ENCODE assay signal across 24 mouse cellular contexts in the genomic region with DNA sequence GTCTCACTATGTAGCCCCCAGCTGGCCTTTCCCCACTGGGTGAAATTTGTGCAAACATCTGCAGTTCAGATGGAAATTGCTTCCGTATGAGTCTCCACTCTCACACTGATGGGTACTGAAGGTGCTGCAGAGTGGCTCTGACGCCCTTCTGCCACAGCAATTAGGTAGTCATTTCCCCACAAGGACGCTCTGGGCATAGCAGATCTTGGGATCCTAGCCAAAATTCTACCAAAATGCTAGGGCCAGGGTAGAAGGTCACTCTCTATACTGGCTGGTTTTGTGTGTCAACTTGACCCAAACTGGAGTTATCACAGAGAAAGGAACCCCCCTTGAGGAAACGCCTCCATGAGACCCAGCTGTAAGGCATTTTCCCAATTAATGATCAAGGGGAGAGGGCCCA. TPM values are rescaled to one million over a fixed set of nuclear protein-coding genes. Genes with fewer than 3 reads are reported as not detected.
"Had no signal": no experiment of that assay in that cellular context is flagged by ENCODE, and none has a peak within 500 bp of the region (broad histone marks: within the 10 kb centered on the region; RNA-seq: fewer than 3 reads in every experiment).

No protein-coding gene starts in this region.

- H3K27me3 ChIP-seq: kidney, embryonic 15.5 days; neural tube, embryonic 15.5 days had no signal

- DNase-seq: kidney, adult 8-10 months; kidney, postnatal 10 days; kidney, postnatal 36 days; layer of hippocampus, postnatal 36 days; liver, postnatal 0 days; lung, embryonic 14.5 days; thymus, adult 18-20 months; thymus, postnatal 4 days had no signal

- H3K4me2 ChIP-seq: kidney, embryonic 15.5 days; liver, embryonic 11.5 days; lung, embryonic 14.5 days; midbrain, embryonic 13.5 days; neural tube, embryonic 12.5 days; neural tube, embryonic 15.5 days had no signal

- H3K4me3 ChIP-seq: kidney, embryonic 15.5 days; left cerebral cortex, adult 2 months; midbrain, embryonic 13.5 days; neural tube, embryonic 12.5 days; neural tube, embryonic 15.5 days had no signal

RNA-seq across cellular contexts. Expression of a gene that starts 10.8 kb away (rescaled TPM):
- total RNA-seq: layer of hippocampus, postnatal 10 days; layer of hippocampus, postnatal 36 days; left cerebral cortex, adult 2 months; left cerebral cortex, postnatal 10 days; left cerebral cortex, postnatal 36 days; megakaryocyte, adult 5-6 weeks; midbrain, postnatal 0 days had no signal
- polyA plus RNA-seq: kidney, embryonic 15.5 days; limb, embryonic 11.5 days; liver, embryonic 11.5 days; liver, embryonic 14.5 days; liver, postnatal 0 days; lung, embryonic 14.5 days; lung, postnatal 0 days; macrophage; midbrain, embryonic 13.5 days; midbrain, postnatal 0 days; neural tube, embryonic 12.5 days; neural tube, embryonic 15.5 days; spleen, adult 2 months had no signal

RNA-seq across cellular contexts. Expression of a gene that starts 21.7 kb away (rescaled TPM):
- total RNA-seq: megakaryocyte, adult 5-6 weeks had no signal
- polyA plus RNA-seq: liver, embryonic 14.5 days; lung, embryonic 14.5 days; macrophage; spleen, adult 2 months had no signal
